Mouse (Mus musculus): ENCODE measurements around the gene Bcl2l11.

GRCm38 (mm10) chr2:128166623-128167423, 41.0 kb downstream of the Bcl2l11 start:
- TF ChIP-seq CTCF (IDR thresholded peaks at IDR 0.05; ENCODE audit: extremely low read depth, insufficient read depth, low read length): no peak
- no peak for TF ChIP-seq POLR2A (IDR thresholded peaks at IDR 0.05; ENCODE audit: extremely low read depth, insufficient read depth, low read length)

Measured in cortical plate, adult 2 months (tissue).